Mouse (Mus musculus): ENCODE data around the gene Ccdc106.

DNA sequence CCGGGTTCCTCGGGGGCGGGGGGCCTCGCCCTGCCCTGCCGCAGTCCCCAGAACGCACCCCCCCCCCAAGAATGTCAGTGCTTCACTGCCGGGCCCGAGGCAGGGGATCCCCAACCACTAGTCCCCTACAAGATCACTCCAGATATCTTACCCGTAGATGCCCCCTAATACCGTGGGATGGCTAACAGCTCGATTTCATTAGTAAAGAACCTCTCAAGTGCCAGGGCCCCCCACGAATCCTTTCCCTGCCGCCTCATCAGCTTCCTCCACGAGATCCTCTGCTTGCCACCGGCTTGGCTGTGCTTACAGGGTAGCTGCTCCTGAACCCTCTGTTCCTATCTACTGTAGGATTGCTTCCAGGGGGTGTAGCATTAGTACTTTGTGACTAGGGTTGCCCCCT, 332 bp downstream of the Ccdc106 start:
- TF ChIP-seq CTCF (IDR thresholded peaks at IDR 0.05; ENCODE audit: insufficient read depth, low read depth, low read length) (no peak), POLR2A (IDR thresholded peaks at IDR 0.05; ENCODE audit: insufficient read depth, low read depth, low read length) (no peak)
